Mouse (Mus musculus) neural tube, embryonic 11.5 days (tissue): ENCODE measurements around the gene Agap1. TPM values are rescaled to one million over a fixed set of nuclear protein-coding genes. Genes with fewer than 3 reads are reported as not detected.

Source experiments
- ATAC-seq: fragments of 200-750 bp; cut with Nextera tagmentation; 2 replicates; pipeline ENCODE4 v1.8.0; 2017; ENCODE audit warnings: moderate number of reproducible peaks, mild to moderate bottlenecking, moderate TSS enrichment, moderate library complexity; ENCODE audit not compliant: insufficient read depth, low FRiP score, low TSS enrichment
- DNase-seq: peaks from one replicate; pipeline ENCODE4 v3.0.0-alpha.2; 2015; ENCODE audit warnings: low spot score
- H3K27ac ChIP-seq: fragments of 300-500 bp; sonication (generic); 2 replicates; pipeline ENCODE4 v1.5.1; 2014; ENCODE audit warnings: low read depth, mild to moderate bottlenecking, low read length
- H3K27me3 ChIP-seq: fragments of 300-500 bp; sonication (generic); 2 replicates; pipeline ENCODE4 v1.6.1; 2014; ENCODE audit warnings: mild to moderate bottlenecking, low read length, mixed read lengths; ENCODE audit not compliant: control insufficient read depth, insufficient read depth
- H3K36me3 ChIP-seq: fragments of 300-500 bp; sonication (generic); 2 replicates; pipeline ENCODE4 v1.6.1; 2014; ENCODE audit warnings: mild to moderate bottlenecking, low read length, moderate library complexity, mixed read lengths; ENCODE audit not compliant: control insufficient read depth, insufficient read depth
- H3K4me1 ChIP-seq: fragments of 300-500 bp; sonication (generic); 2 replicates; pipeline ENCODE4 v1.6.1; 2014; ENCODE audit warnings: low read length, mixed read lengths; ENCODE audit not compliant: control insufficient read depth, insufficient read depth
- H3K4me2 ChIP-seq: fragments of 300-500 bp; sonication (generic); 2 replicates; pipeline ENCODE4 v1.6.1; 2014; ENCODE audit warnings: low read depth, mild to moderate bottlenecking, moderate library complexity
- H3K4me3 ChIP-seq: fragments of 300-500 bp; sonication (generic); 2 replicates; pipeline ENCODE4 v1.5.1; 2014; ENCODE audit warnings: low read depth, low read length
- H3K9ac ChIP-seq: fragments of 300-500 bp; sonication (generic); 2 replicates; pipeline ENCODE4 v1.6.1; 2014; ENCODE audit warnings: mild to moderate bottlenecking, low read length
- H3K9me3 ChIP-seq: fragments of 300-500 bp; sonication (generic); 2 replicates; pipeline ENCODE4 v1.6.1; 2016; ENCODE audit warnings: low read length; ENCODE audit not compliant: control insufficient read depth
- WGBS: fragments of 180-500 bp; shearing (Covaris S2); extraction: QIAGEN DNeasy Blood & Tissue Kit; methylation state at CpG from one replicate; pipeline ENCODE4 v1.1.7; 2014; 5-methylcytosine and 5-hydroxymethylcytosine counted together
- polyA plus RNA-seq: library from polyadenylated mRNA; unstranded; fragments of >200 nt; fragmentation: Nextera tagmentation; extraction: Ambion mirVana; gene quantifications from 2 replicates; pipeline ENCODE4 v1.2.1, GENCODE M21; 2014

Agap1 gene
- polyA plus RNA-seq, 1 experiment from 2014 or later: 31.1 TPM

- H3K4me1 ChIP-seq: peaks cover 19% of the 10 kb centered on the region
- H3K4me2 ChIP-seq: no peak overlapping the region
- WGBS: 87% methylated on average over 11 of the region's 11 CpGs
- no peak overlapping the region for H3K9ac ChIP-seq
- no peaks in the 10 kb centered on the region for H3K36me3 ChIP-seq
- ATAC-seq: no peak
- H3K27me3 ChIP-seq: no peaks in the 10 kb centered on the region
- no peak for DNase-seq
- H3K9me3 ChIP-seq: no peaks in the 10 kb centered on the region
- no peak overlapping the region for H3K4me3 ChIP-seq
- no peak overlapping the region for H3K27ac ChIP-seq
Observed at GRCm38 (mm10) chr1:89850681-89851414, 396.2 kb downstream of the Agap1 start.

- peaks cover 13% of the 10 kb centered on the region; the same call in 1 of the 2 replicates for H3K4me1 ChIP-seq
- no peaks in the 10 kb centered on the region for H3K36me3 ChIP-seq
- H3K4me2 ChIP-seq: no peak overlapping the region
- no peak overlapping the region for H3K9ac ChIP-seq
- H3K27ac ChIP-seq: no peak overlapping the region
- 0 out of 2 replicates have a peak, but pooled peaks have one; percentile 25 for ATAC-seq
- peak; percentile 67 for DNase-seq
- H3K27me3 ChIP-seq: no peaks in the 10 kb centered on the region
- H3K9me3 ChIP-seq: no peaks in the 10 kb centered on the region
- H3K4me3 ChIP-seq: no peak overlapping the region
- WGBS: 11% methylated on average over 3 of the region's 3 CpGs
Observed at GRCm38 (mm10) chr1:89859182-89859581, 404.6 kb downstream of the Agap1 start.

GRCm38 (mm10) chr1:89860017-89860730 is 405.6 kb downstream of the Agap1 start:
- DNase-seq (peak; percentile 62), ATAC-seq (peak; percentile 71)
- Histone ChIP-seq H3K36me3 (no peaks in the 10 kb centered on the region), H3K9ac (no peak overlapping the region), H3K9me3 (no peaks in the 10 kb centered on the region), H3K4me1 (peaks cover 13% of the 10 kb centered on the region; the same call in 1 of the 2 replicates), H3K4me3 (no peak overlapping the region), H3K4me2 (no peak overlapping the region), H3K27ac (peak overlapping the region; percentile 3; the same call in 1 of the 2 replicates), H3K27me3 (no peaks in the 10 kb centered on the region)
- WGBS: 21% methylated on average over 2 of the region's 2 CpGs

GRCm38 (mm10) chr1:89865787-89866186 is 411.2 kb downstream of the Agap1 start:
- WGBS: 45% methylated on average over 6 of the region's 6 CpGs
- H3K27me3 ChIP-seq: no peaks in the 10 kb centered on the region
- DNase-seq (no peak), ATAC-seq (no peak)
- H3K4me2 ChIP-seq: no peak overlapping the region
- H3K4me3 ChIP-seq: no peak overlapping the region
- no peaks in the 10 kb centered on the region for H3K36me3 ChIP-seq
- no peak overlapping the region for H3K9ac ChIP-seq
- H3K27ac ChIP-seq: no peak overlapping the region
- H3K9me3 ChIP-seq: no peaks in the 10 kb centered on the region
- H3K4me1 ChIP-seq: peaks cover 27% of the 10 kb centered on the region

GRCm38 (mm10) chr1:89867847-89868246 is 413.2 kb downstream of the Agap1 start:
- Histone ChIP-seq H3K4me1 (peaks cover 26% of the 10 kb centered on the region), H3K27ac (no peak overlapping the region), H3K27me3 (no peaks in the 10 kb centered on the region), H3K9ac (no peak overlapping the region), H3K36me3 (no peaks in the 10 kb centered on the region), H3K9me3 (no peaks in the 10 kb centered on the region), H3K4me2 (no peak overlapping the region), H3K4me3 (no peak overlapping the region)
- 17% methylated on average over 4 of the region's 4 CpGs for WGBS
- DNase-seq (no peak), ATAC-seq (no peak)

GRCm38 (mm10) chr1:89870134-89870905 is 415.7 kb downstream of the Agap1 start:
- Histone ChIP-seq H3K36me3 (no peaks in the 10 kb centered on the region), H3K4me2 (no peak overlapping the region), H3K9me3 (no peaks in the 10 kb centered on the region), H3K4me1 (peaks cover 26% of the 10 kb centered on the region), H3K9ac (no peak overlapping the region), H3K4me3 (no peak overlapping the region), H3K27ac (no peak overlapping the region), H3K27me3 (no peaks in the 10 kb centered on the region)
- 37% methylated on average over 12 of the region's 12 CpGs for WGBS
- DNase-seq (no peak), ATAC-seq (no peak)

- H3K36me3 ChIP-seq: no peaks in the 10 kb centered on the region
- H3K27me3 ChIP-seq: no peaks in the 10 kb centered on the region
- no peak for ATAC-seq
Observed at GRCm38 (mm10) chr1:89870906-89871211, 416.3 kb downstream of the Agap1 start.

GRCm38 (mm10) chr1:89876346-89877072 is 421.9 kb downstream of the Agap1 start:
- peak; percentile 69 for ATAC-seq
- Histone ChIP-seq H3K9ac (no peak overlapping the region), H3K4me3 (no peak overlapping the region), H3K27ac (0 out of 2 replicates have a peak overlapping the region, but pooled peaks have one; percentile 17), H3K4me2 (no peak overlapping the region), H3K9me3 (no peaks in the 10 kb centered on the region), H3K36me3 (no peaks in the 10 kb centered on the region), H3K4me1 (peaks cover 28% of the 10 kb centered on the region), H3K27me3 (no peaks in the 10 kb centered on the region)
- 18% methylated on average over 5 of the region's 5 CpGs for WGBS
- peak; percentile 60 for DNase-seq

More at GRCm38 (mm10) chr1:89870906-89871211, 416.3 kb downstream of the Agap1 start:
- Histone ChIP-seq H3K9ac (no peak overlapping the region), H3K9me3 (no peaks in the 10 kb centered on the region), H3K27ac (no peak overlapping the region), H3K4me1 (peaks cover 26% of the 10 kb centered on the region), H3K4me2 (no peak overlapping the region), H3K4me3 (no peak overlapping the region)
- DNase-seq: no peak
- 21% methylated on average over 6 of the region's 6 CpGs for WGBS
